Mouse (Mus musculus) brain, embryonic 14.5 days (tissue): ENCODE results near the gene Higd2a.
A peak's percentile ranks its signal among the peaks of the same experiment; 100 is the strongest.

Source experiments
- CTCF ChIP-seq: fragments of 200-500 bp; IDR thresholded peaks from 2 replicates; pipeline ENCODE4 v1.5.1; 2012; ENCODE audit warnings: inconsistent platforms, mild to moderate bottlenecking, moderate library complexity, borderline replicate concordance; ENCODE audit not compliant: insufficient read depth, insufficient read length; ENCODE audit errors: extremely low read depth
- POLR2A ChIP-seq: fragments of 200-500 bp; IDR thresholded peaks from 2 replicates; pipeline ENCODE4 v1.6.1; 2012; ENCODE audit warnings: mild to moderate bottlenecking, inconsistent platforms, borderline replicate concordance; ENCODE audit not compliant: poor library complexity, insufficient read depth, insufficient read length, severe bottlenecking; ENCODE audit errors: extremely low read depth

GRCm38 (mm10) chr13:54603501-54603900, 13.5 kb downstream of the Higd2a start:
- TF ChIP-seq CTCF (peak; percentile 3; the same call in 1 of the 2 replicates), POLR2A (no peak)
